Mouse (Mus musculus): ENCODE results near the gene Kitl.

GRCm38 (mm10) chr10:99980096-99980495, 35.3 kb upstream of the Kitl start:
- TF ChIP-seq POLR2A (IDR thresholded peaks at IDR 0.05; ENCODE audit: borderline replicate concordance, insufficient read depth, low read length) = no peak
- TF ChIP-seq CTCF (IDR thresholded peaks at IDR 0.05; ENCODE audit: borderline replicate concordance, insufficient read depth, low read depth, low read length) = no peak
